Mouse (Mus musculus) heart, postnatal 0 days (tissue): ENCODE data around the gene Pgp. TPM values are rescaled to one million over a fixed set of nuclear protein-coding genes. Genes with fewer than 3 reads are reported as not detected.

Experiments
- ATAC-seq: fragments of 200-750 bp; cut with Nextera tagmentation; 2 replicates; pipeline ENCODE4 v1.8.0; 2017; ENCODE audit warnings: low read depth, moderate number of reproducible peaks, moderate library complexity; ENCODE audit not compliant: insufficient read depth
- DNase-seq: peaks from one replicate; pipeline ENCODE4 v3.0.0-alpha.2; 2016; ENCODE audit warnings: low spot score
- H3K27ac ChIP-seq: fragments of 300-500 bp; sonication (generic); 2 replicates; pipeline ENCODE4 v1.5.1; 2014; ENCODE audit warnings: low read depth, mild to moderate bottlenecking
- H3K27me3 ChIP-seq: fragments of 300-500 bp; sonication (generic); 2 replicates; pipeline ENCODE4 v1.6.1; 2014; ENCODE audit warnings: low read length, mixed read lengths; ENCODE audit not compliant: control insufficient read depth, insufficient read depth
- H3K36me3 ChIP-seq: fragments of 300-500 bp; sonication (generic); replicated peaks from 2 replicates; pipeline ENCODE4 v1.6.1; 2014; ENCODE audit warnings: low read length, mixed read lengths; ENCODE audit not compliant: control insufficient read depth, insufficient read depth
- H3K4me1 ChIP-seq: fragments of 300-500 bp; sonication (generic); 2 replicates; pipeline ENCODE4 v1.6.1; 2014; ENCODE audit warnings: antibody characterized with exemption; ENCODE audit not compliant: control insufficient read depth, insufficient read depth
- H3K4me2 ChIP-seq: fragments of 300-500 bp; sonication (generic); 2 replicates; pipeline ENCODE4 v1.6.1; 2014; ENCODE audit warnings: low read depth, mild to moderate bottlenecking, low read length, moderate library complexity
- H3K4me3 ChIP-seq: fragments of 300-500 bp; sonication (generic); 2 replicates; pipeline ENCODE4 v1.5.1; 2014; ENCODE audit warnings: low read depth, low read length
- H3K9ac ChIP-seq: fragments of 300-500 bp; sonication (generic); replicated peaks from 2 replicates; pipeline ENCODE4 v1.6.1; 2014; ENCODE audit warnings: low read depth, low read length, mixed read lengths
- H3K9me3 ChIP-seq: fragments of 300-500 bp; sonication (generic); replicated peaks from 2 replicates; pipeline ENCODE4 v1.6.1; 2016; ENCODE audit warnings: low read length; ENCODE audit not compliant: control insufficient read depth
- CTCF ChIP-seq: IDR thresholded peaks from 2 replicates; pipeline ENCODE4 v1.5.1; 2016; ENCODE audit warnings: antibody characterized with exemption, control low read depth, low read depth
- EP300 ChIP-seq: IDR thresholded peaks from 2 replicates; pipeline ENCODE4 v1.6.1; 2016; ENCODE audit warnings: antibody characterized with exemption, low read depth
- WGBS: fragments of 180-500 bp; shearing (Covaris S2); extraction: QIAGEN DNeasy Blood & Tissue Kit; methylation state at CpG from one replicate; pipeline ENCODE4 v1.1.7; 2014; 5-methylcytosine and 5-hydroxymethylcytosine counted together
- polyA plus RNA-seq: library from polyadenylated mRNA; unstranded; fragments of >200 nt; fragmentation: Nextera tagmentation; extraction: Ambion mirVana; gene quantifications from 2 replicates; pipeline ENCODE4 v1.2.1, GENCODE M21; 2015
- total RNA-seq: library from RNA; depleted of rRNA; stranded (reverse); fragments of >200 nt; gene quantifications from 2 replicates; pipeline ENCODE4 v1.2.3, GENCODE M21; 2014; ENCODE audit warnings: low replicate concordance

Gene Pgp
- total and polyA plus RNA-seq, 2 experiments from 2014 or later, result 62.3 to 70.6 TPM

GRCm38 (mm10) chr17:24506332-24507070, 36.3 kb downstream of the Pgp start:
- Histone ChIP-seq H3K36me3 (peaks cover 38% of the 10 kb centered on the region), H3K4me2 (peak overlapping the region; percentile 56), H3K4me3 (no peak overlapping the region; the same call in 1 of the 2 replicates), H3K27me3 (peaks cover 4% of the 10 kb centered on the region; the same call in 1 of the 2 replicates), H3K9me3 (no peaks in the 10 kb centered on the region), H3K4me1 (no peaks in the 10 kb centered on the region), H3K9ac (no peak overlapping the region), H3K27ac (no peak overlapping the region)
- ATAC-seq, result peak; percentile 21; the same call in 1 of the 2 replicates
- 18% methylated on average over 36 of the region's 36 CpGs for WGBS
- no peak for TF ChIP-seq CTCF
- TF ChIP-seq EP300, result no peak
- DNase-seq, result no peak

GRCm38 (mm10) chr17:24507129-24507664, 37.0 kb downstream of the Pgp start:
- TF ChIP-seq EP300, result no peak
- no peak for TF ChIP-seq CTCF
- DNase-seq (no peak), ATAC-seq (peak; percentile 7; the same call in 1 of the 2 replicates)
- H3K4me3 ChIP-seq, result no peak overlapping the region
- H3K27ac ChIP-seq, result no peak overlapping the region
- peak overlapping the region; percentile 56; the same call in 1 of the 2 replicates for H3K4me2 ChIP-seq
- H3K4me1 ChIP-seq, result no peaks in the 10 kb centered on the region
- WGBS, result 57% methylated on average over 19 of the region's 19 CpGs
- no peaks in the 10 kb centered on the region for H3K9me3 ChIP-seq
- H3K36me3 ChIP-seq, result peaks cover 45% of the 10 kb centered on the region
- H3K27me3 ChIP-seq, result peaks cover 4% of the 10 kb centered on the region; the same call in 1 of the 2 replicates
- no peak overlapping the region for H3K9ac ChIP-seq

GRCm38 (mm10) chr17:24507806-24508460, 37.7 kb downstream of the Pgp start:
- Histone ChIP-seq H3K27ac (no peak overlapping the region), H3K36me3 (peaks cover 45% of the 10 kb centered on the region), H3K4me3 (no peak overlapping the region), H3K9me3 (no peaks in the 10 kb centered on the region), H3K4me1 (no peaks in the 10 kb centered on the region), H3K9ac (no peak overlapping the region), H3K4me2 (no peak overlapping the region), H3K27me3 (peaks cover 4% of the 10 kb centered on the region; the same call in 1 of the 2 replicates)
- DNase-seq (no peak), ATAC-seq (no peak)
- no peak for TF ChIP-seq EP300
- WGBS, result 79% methylated on average over 12 of the region's 12 CpGs

GRCm38 (mm10) chr17:24513609-24514008, 43.4 kb downstream of the Pgp start:
- Histone ChIP-seq H3K27me3 (no peaks in the 10 kb centered on the region), H3K4me3 (no peak overlapping the region), H3K36me3 (peaks cover 66% of the 10 kb centered on the region), H3K9me3 (no peaks in the 10 kb centered on the region), H3K4me2 (peak overlapping the region; percentile 39), H3K9ac (no peak overlapping the region), H3K27ac (peak overlapping the region; percentile 78; the same call in 1 of the 2 replicates), H3K4me1 (no peaks in the 10 kb centered on the region)
- WGBS, result 38% methylated on average over 5 of the region's 5 CpGs
- TF ChIP-seq CTCF, result peak; percentile 73
- TF ChIP-seq EP300, result no peak
- DNase-seq, result peak; percentile 33
- peak; percentile 62 for ATAC-seq

- 79% methylated on average over 24 of the region's 24 CpGs for WGBS
- no peaks in the 10 kb centered on the region for H3K9me3 ChIP-seq
- H3K27ac ChIP-seq, result peak overlapping the region; percentile 78
- H3K36me3 ChIP-seq, result peaks cover 66% of the 10 kb centered on the region
- H3K9ac ChIP-seq, result no peak overlapping the region
- no peak for TF ChIP-seq CTCF
- TF ChIP-seq EP300, result no peak
- H3K4me2 ChIP-seq, result peak overlapping the region; percentile 39
- peak; percentile 50 for DNase-seq
- no peaks in the 10 kb centered on the region for H3K4me1 ChIP-seq
- H3K27me3 ChIP-seq, result no peaks in the 10 kb centered on the region
- peak overlapping the region; percentile 14; the same call in 1 of the 2 replicates for H3K4me3 ChIP-seq
- ATAC-seq, result peak; percentile 71
These were observed 44.4 kb downstream of the Pgp start for GRCm38 (mm10) chr17:24514270-24515257.
